Mouse (Mus musculus): ENCODE measurements at regions not wholly inside any gene's neighbourhood (a gene's known extent, or its start where the extent isn't known, plus 50 kb on each side); places are given as distances from the start of the nearest gene placed in this dataset.
"Not testable (repeated sequence)": the region's sequence is repeated elsewhere in the genome, so short reads cannot be mapped to it uniquely, and the experiment has no call there.

GRCm38 (mm10) chr14:47935401-47935800 is 185.2 kb upstream of the Peli2 start:
- no peak for DNase-seq

- peak; percentile 31 for DNase-seq
Observed at GRCm38 (mm10) chr14:47937081-47937651, 183.5 kb upstream of the Peli2 start.

GRCm38 (mm10) chr14:47939781-47940590 is 180.6 kb upstream of the Peli2 start:
- DNase-seq, result no peak

- DNase-seq, result no peak
Observed at GRCm38 (mm10) chr14:47942671-47943070, 178.0 kb upstream of the Peli2 start.

DNA sequence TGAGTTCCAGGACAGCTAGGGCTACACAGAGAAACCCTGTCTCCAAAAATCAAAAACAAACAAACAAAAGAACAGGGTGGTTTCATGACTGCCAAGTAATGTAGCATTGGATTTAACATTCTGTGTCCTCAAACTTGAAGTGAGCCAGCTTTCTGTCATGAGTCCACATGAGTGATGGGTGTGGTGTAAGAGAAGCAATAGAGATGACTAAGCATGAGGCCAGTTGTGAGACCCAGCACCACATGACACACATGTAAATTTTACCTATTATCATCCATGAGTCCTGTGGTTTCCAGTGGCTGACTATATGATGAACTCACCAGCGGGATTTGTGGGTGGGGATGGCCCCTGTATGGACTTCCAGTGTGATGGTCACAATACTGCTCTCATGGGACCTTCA is 176.0 kb upstream of the Peli2 start:
- DNase-seq, result no peak

GRCm38 (mm10) chr14:47951041-47951440 is 169.6 kb upstream of the Peli2 start:
- DNase-seq, result no peak

DNA sequence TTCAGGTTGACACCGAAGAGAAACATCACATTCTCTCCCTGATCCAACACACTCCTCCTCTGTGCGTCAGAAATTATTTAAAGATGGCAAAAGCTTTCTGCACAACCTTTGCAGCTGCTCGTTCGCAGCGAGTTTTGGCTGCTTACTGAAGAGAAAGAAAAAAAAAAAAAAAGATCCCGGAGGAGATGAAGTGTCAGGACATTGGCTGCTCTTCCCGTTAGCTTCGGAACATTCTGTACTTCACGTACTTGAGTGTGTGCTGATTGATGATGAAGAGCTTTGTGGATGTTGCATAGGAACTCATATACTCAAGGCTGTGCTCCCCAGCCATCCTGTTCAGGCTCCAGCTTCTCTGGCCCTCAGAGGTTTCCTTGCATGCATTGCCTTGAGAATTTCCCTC is 162.5 kb upstream of the Peli2 start:
- peak; percentile 68 for DNase-seq

GRCm38 (mm10) chr14:47959366-47960280 is 161.0 kb upstream of the Peli2 start:
- peak; percentile 48 for DNase-seq

DNA sequence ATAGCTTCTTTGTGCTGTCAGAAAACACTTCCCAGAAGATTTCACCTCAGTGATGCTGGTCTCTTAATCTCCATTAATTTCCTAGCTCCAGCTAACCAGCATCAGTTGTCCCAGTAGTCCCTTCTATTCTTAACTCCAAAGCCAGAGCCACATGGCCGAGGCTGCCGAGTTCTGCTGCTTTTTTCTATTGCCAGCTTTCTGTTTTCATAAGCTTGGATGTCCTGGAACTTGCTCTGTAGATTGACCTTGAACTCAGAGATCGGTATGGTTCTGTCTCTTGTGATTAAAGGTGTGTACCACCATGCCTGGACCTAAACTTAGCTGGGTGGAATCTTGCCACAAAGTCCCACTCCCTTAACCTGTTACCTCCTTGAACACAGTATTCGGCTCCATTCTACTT is 155.8 kb upstream of the Peli2 start:
- not testable (repeated sequence) for DNase-seq

GRCm38 (mm10) chr14:47969871-47970270 is 150.8 kb upstream of the Peli2 start:
- DNase-seq, result no peak

GRCm38 (mm10) chr14:47973161-47973560 is 147.5 kb upstream of the Peli2 start:
- not testable (repeated sequence) for DNase-seq

- DNase-seq, result no peak
Observed at GRCm38 (mm10) chr14:47982993-47983740, 137.5 kb upstream of the Peli2 start.

- DNase-seq, result peak; percentile 14
Observed at GRCm38 (mm10) chr14:47986483-47986882, 134.1 kb upstream of the Peli2 start.

- DNase-seq, result peak; percentile 25
Observed at GRCm38 (mm10) chr14:47986941-47987340, 133.7 kb upstream of the Peli2 start.

DNA sequence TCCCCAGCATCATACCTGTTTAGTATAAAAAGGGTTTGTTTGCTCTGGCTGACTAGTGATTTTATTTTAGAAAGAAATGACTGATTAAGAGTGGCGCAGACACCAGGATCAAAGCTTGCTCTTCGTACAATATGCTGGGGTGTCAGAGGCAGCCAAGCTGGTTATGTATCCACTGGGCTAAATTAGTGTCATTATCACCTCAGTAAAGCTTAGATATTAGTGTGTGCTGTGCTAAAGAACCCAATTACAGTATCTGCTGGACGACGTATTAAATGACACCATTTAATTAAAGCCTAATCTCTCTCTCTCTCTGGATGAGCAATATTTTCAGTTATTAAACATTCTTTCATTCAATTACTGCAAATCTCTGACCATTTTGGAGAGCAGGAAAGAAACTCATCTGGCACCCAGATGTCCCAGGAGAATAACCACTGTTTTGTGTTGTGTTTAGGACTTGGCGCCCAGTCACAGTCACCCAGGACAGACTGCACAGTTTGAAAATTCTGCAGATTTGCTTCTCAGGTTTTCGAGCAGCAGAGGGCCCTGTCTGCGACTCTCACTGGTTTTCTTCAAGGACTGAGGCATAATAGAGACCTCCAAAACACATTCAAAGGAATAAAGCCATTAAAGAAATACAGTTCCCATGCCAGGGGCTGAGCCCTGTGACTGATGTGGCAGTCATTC is 133.1 kb upstream of the Peli2 start:
- peak; percentile 9 for DNase-seq

DNA sequence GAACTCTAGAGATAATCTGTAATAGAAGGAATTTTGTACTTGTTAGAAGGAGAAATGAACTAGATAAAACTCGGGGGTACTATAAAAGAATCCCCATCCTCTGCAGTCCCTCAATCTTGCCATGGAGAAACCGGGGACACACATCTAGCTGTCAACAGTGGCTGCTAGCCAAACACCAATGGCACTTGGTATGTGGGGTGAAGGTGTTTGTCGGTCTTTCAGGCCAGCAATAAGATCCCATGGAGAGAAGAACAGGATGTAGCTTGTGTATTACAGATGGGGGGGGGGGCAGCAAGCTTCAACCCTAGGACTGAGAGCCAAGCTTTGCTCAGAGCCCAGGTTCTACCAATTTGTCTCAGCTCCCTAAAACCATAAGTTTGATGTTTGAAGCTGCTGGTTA is 132.5 kb upstream of the Peli2 start:
- no peak for DNase-seq

GRCm38 (mm10) chr14:47989315-47989714 is 131.3 kb upstream of the Peli2 start:
- DNase-seq, result no peak

DNA sequence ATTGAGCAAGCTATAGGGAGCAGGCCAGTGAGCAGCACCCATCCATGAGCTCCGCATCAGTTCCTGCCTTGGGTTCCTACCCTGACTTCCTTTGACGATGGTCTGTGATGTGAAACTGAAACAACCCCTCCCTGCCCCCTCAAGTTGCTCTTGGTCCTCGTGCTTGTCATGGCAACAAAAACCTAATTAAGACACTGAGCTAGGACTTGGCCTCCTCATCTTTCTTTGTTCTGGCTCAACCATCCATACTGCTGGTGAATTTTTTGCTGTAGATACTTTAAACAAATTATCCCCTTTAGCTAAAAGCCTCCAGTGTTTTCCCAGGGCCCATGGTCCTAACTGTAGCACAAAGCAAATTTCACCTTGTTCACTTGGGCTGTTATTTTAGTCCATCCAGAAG is 129.9 kb upstream of the Peli2 start:
- no peak for DNase-seq

- DNase-seq, result no peak
Observed at GRCm38 (mm10) chr14:47991546-47991945, 129.1 kb upstream of the Peli2 start.

DNA sequence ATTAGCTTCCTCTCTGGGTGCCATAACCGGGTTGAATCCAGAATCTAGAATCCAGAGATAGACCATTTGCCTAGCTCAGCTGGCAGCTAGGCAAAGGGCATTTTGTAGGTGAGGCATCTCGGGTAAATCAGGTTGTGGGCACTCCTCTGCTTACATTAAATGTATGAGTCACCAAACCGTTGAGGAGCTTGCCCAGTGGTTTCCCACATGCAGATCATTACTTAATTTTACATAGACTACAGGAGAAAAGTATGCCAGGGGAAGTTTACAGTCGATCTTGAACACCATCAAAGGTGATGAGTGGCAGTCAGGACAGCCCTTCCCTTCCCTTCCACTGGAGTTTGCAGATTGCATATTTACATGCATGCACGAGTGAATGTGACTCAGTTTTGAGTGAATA is 128.5 kb upstream of the Peli2 start:
- no peak for DNase-seq

- DNase-seq, result no peak
Observed at GRCm38 (mm10) chr14:47992851-47993250, 127.8 kb upstream of the Peli2 start.

DNA sequence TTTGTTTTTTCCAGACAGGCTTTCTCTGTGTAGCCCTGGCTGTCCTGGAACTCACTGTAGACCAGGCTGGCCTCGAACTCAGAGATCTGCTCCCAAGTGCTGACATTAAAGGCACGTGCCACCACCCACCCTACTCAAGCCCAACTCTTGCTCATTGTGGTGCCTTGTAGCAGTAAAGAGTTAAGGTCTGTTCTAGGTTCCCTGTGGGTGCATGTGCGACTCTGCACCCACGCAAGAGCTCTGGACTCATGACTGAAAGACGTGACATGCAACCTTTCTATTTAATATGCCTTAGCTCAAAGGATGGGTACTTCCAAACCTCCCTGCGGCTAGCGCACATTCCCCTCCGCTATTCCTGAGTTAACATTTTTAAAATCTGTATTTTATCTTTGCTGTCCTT is 121.7 kb upstream of the Peli2 start:
- DNase-seq, result no peak

Data from lung, postnatal 36 days (tissue).